Mouse (Mus musculus): ENCODE results near the gene Pon3. TPM values are rescaled to one million over a fixed set of nuclear protein-coding genes. Genes with fewer than 3 reads are reported as not detected.

The Pon3 gene
- polyA plus RNA-seq, 1 experiment from 2014 or later: 8.1 TPM

GRCm38 (mm10) chr6:5263250-5263999, 7.3 kb upstream of the Pon3 start:
- DNase-seq (ENCODE audit: low spot score) (no peak), ATAC-seq (ENCODE audit: low FRiP score) (no peak)
- Histone ChIP-seq H3K9ac (ENCODE audit: low read depth, low read length) (no peak overlapping the region), H3K4me3 (ENCODE audit: low read depth, low read length) (no peak overlapping the region), H3K36me3 (ENCODE audit: control insufficient read depth, insufficient read depth, low read length) (no peaks in the 10 kb centered on the region), H3K4me2 (replicated peaks; ENCODE audit: low read depth, low read length) (no peak overlapping the region), H3K9me3 (ENCODE audit: control insufficient read depth, low read length) (no peaks in the 10 kb centered on the region), H3K4me1 (replicated peaks; ENCODE audit: control insufficient read depth, insufficient read depth, low read length) (no peaks in the 10 kb centered on the region), H3K27ac (ENCODE audit: low read depth, low read length) (no peak overlapping the region), H3K27me3 (ENCODE audit: control insufficient read depth, insufficient read depth, low read length) (no peaks in the 10 kb centered on the region)
- WGBS: 84% methylated on average over 8 of the region's 8 CpGs

GRCm38 (mm10) chr6:5262322-5263249, 6.5 kb upstream of the Pon3 start:
- H3K27me3 ChIP-seq (ENCODE audit: control insufficient read depth, insufficient read depth, low read length): no peaks in the 10 kb centered on the region
- ATAC-seq (ENCODE audit: low FRiP score) (no peak), DNase-seq (ENCODE audit: low spot score) (no peak)
- H3K4me1 ChIP-seq (replicated peaks; ENCODE audit: control insufficient read depth, insufficient read depth, low read length): no peaks in the 10 kb centered on the region
- H3K27ac ChIP-seq (ENCODE audit: low read depth, low read length): no peak overlapping the region
- H3K9ac ChIP-seq (ENCODE audit: low read depth, low read length): no peak overlapping the region
- H3K36me3 ChIP-seq (ENCODE audit: control insufficient read depth, insufficient read depth, low read length): no peaks in the 10 kb centered on the region
- no peak overlapping the region for H3K4me3 ChIP-seq (ENCODE audit: low read depth, low read length)
- no peaks in the 10 kb centered on the region for H3K9me3 ChIP-seq (ENCODE audit: control insufficient read depth, low read length)
- H3K4me2 ChIP-seq (replicated peaks; ENCODE audit: low read depth, low read length): no peak overlapping the region
- WGBS: 88% methylated on average over 9 of the region's 10 CpGs

GRCm38 (mm10) chr6:5255291-5255690, 795 bp downstream of the Pon3 start:
- Histone ChIP-seq H3K9ac (ENCODE audit: low read depth, low read length) (no peak overlapping the region), H3K9me3 (ENCODE audit: control insufficient read depth, low read length) (no peaks in the 10 kb centered on the region), H3K27ac (ENCODE audit: low read depth, low read length) (no peak overlapping the region), H3K36me3 (ENCODE audit: control insufficient read depth, insufficient read depth, low read length) (no peaks in the 10 kb centered on the region), H3K27me3 (ENCODE audit: control insufficient read depth, insufficient read depth, low read length) (no peaks in the 10 kb centered on the region), H3K4me1 (replicated peaks; ENCODE audit: control insufficient read depth, insufficient read depth, low read length) (no peaks in the 10 kb centered on the region), H3K4me3 (ENCODE audit: low read depth, low read length) (no peak overlapping the region), H3K4me2 (replicated peaks; ENCODE audit: low read depth, low read length) (no peak overlapping the region)
- WGBS: 66% methylated on average over 6 of the region's 6 CpGs
- ATAC-seq (ENCODE audit: low FRiP score): no peak
- no peak for DNase-seq (ENCODE audit: low spot score)

GRCm38 (mm10) chr6:5254869-5255268, 1.2 kb downstream of the Pon3 start:
- Histone ChIP-seq H3K4me3 (ENCODE audit: low read depth, low read length) (no peak overlapping the region), H3K4me1 (replicated peaks; ENCODE audit: control insufficient read depth, insufficient read depth, low read length) (no peaks in the 10 kb centered on the region), H3K27ac (ENCODE audit: low read depth, low read length) (no peak overlapping the region), H3K9ac (ENCODE audit: low read depth, low read length) (no peak overlapping the region), H3K27me3 (ENCODE audit: control insufficient read depth, insufficient read depth, low read length) (no peaks in the 10 kb centered on the region), H3K4me2 (replicated peaks; ENCODE audit: low read depth, low read length) (no peak overlapping the region), H3K9me3 (ENCODE audit: control insufficient read depth, low read length) (no peaks in the 10 kb centered on the region), H3K36me3 (ENCODE audit: control insufficient read depth, insufficient read depth, low read length) (no peaks in the 10 kb centered on the region)
- no peak for ATAC-seq (ENCODE audit: low FRiP score)
- DNase-seq (ENCODE audit: low spot score): no peak
- WGBS: 97% methylated on average over 2 of the region's 2 CpGs

GRCm38 (mm10) chr6:5245926-5246325, 10.2 kb downstream of the Pon3 start:
- 94% methylated on average over 6 of the region's 6 CpGs for WGBS
- ATAC-seq (ENCODE audit: low FRiP score): no peak
- no peak for DNase-seq (ENCODE audit: low spot score)
- Histone ChIP-seq H3K9me3 (ENCODE audit: control insufficient read depth, low read length) (no peaks in the 10 kb centered on the region), H3K4me3 (ENCODE audit: low read depth, low read length) (no peak overlapping the region), H3K27me3 (ENCODE audit: control insufficient read depth, insufficient read depth, low read length) (no peaks in the 10 kb centered on the region), H3K4me1 (replicated peaks; ENCODE audit: control insufficient read depth, insufficient read depth, low read length) (no peaks in the 10 kb centered on the region), H3K36me3 (ENCODE audit: control insufficient read depth, insufficient read depth, low read length) (no peaks in the 10 kb centered on the region), H3K4me2 (replicated peaks; ENCODE audit: low read depth, low read length) (no peak overlapping the region), H3K27ac (ENCODE audit: low read depth, low read length) (no peak overlapping the region), H3K9ac (ENCODE audit: low read depth, low read length) (no peak overlapping the region)

GRCm38 (mm10) chr6:5238799-5239198, 17.3 kb downstream of the Pon3 start:
- H3K9me3 ChIP-seq (ENCODE audit: control insufficient read depth, low read length): no peaks in the 10 kb centered on the region
- no peaks in the 10 kb centered on the region for H3K36me3 ChIP-seq (ENCODE audit: control insufficient read depth, insufficient read depth, low read length)
- H3K4me2 ChIP-seq (replicated peaks; ENCODE audit: low read depth, low read length): no peak overlapping the region
- DNase-seq (ENCODE audit: low spot score) (no peak), ATAC-seq (ENCODE audit: low FRiP score) (no peak)
- WGBS: 96% methylated on average over 3 of the region's 3 CpGs
- H3K9ac ChIP-seq (ENCODE audit: low read depth, low read length): no peak overlapping the region
- no peaks in the 10 kb centered on the region for H3K4me1 ChIP-seq (replicated peaks; ENCODE audit: control insufficient read depth, insufficient read depth, low read length)
- H3K27me3 ChIP-seq (ENCODE audit: control insufficient read depth, insufficient read depth, low read length): no peaks in the 10 kb centered on the region
- no peak overlapping the region for H3K4me3 ChIP-seq (ENCODE audit: low read depth, low read length)
- no peak overlapping the region for H3K27ac ChIP-seq (ENCODE audit: low read depth, low read length)

GRCm38 (mm10) chr6:5237510-5237909, 18.6 kb downstream of the Pon3 start:
- Histone ChIP-seq H3K4me2 (replicated peaks; ENCODE audit: low read depth, low read length) (no peak overlapping the region), H3K27ac (ENCODE audit: low read depth, low read length) (no peak overlapping the region), H3K9me3 (ENCODE audit: control insufficient read depth, low read length) (no peaks in the 10 kb centered on the region), H3K9ac (ENCODE audit: low read depth, low read length) (no peak overlapping the region), H3K4me1 (replicated peaks; ENCODE audit: control insufficient read depth, insufficient read depth, low read length) (no peaks in the 10 kb centered on the region), H3K27me3 (ENCODE audit: control insufficient read depth, insufficient read depth, low read length) (no peaks in the 10 kb centered on the region), H3K4me3 (ENCODE audit: low read depth, low read length) (no peak overlapping the region), H3K36me3 (ENCODE audit: control insufficient read depth, insufficient read depth, low read length) (no peaks in the 10 kb centered on the region)
- no peak for DNase-seq (ENCODE audit: low spot score)
- WGBS: 94% methylated on average over 4 of the region's 4 CpGs
- no peak for ATAC-seq (ENCODE audit: low FRiP score)

- Histone ChIP-seq H3K27me3 (ENCODE audit: control insufficient read depth, insufficient read depth, low read length) (no peaks in the 10 kb centered on the region), H3K27ac (ENCODE audit: low read depth, low read length) (no peak overlapping the region), H3K36me3 (ENCODE audit: control insufficient read depth, insufficient read depth, low read length) (no peaks in the 10 kb centered on the region), H3K9me3 (ENCODE audit: control insufficient read depth, low read length) (no peaks in the 10 kb centered on the region), H3K4me3 (ENCODE audit: low read depth, low read length) (no peak overlapping the region), H3K4me1 (replicated peaks; ENCODE audit: control insufficient read depth, insufficient read depth, low read length) (no peaks in the 10 kb centered on the region), H3K9ac (ENCODE audit: low read depth, low read length) (no peak overlapping the region), H3K4me2 (replicated peaks; ENCODE audit: low read depth, low read length) (no peak overlapping the region)
- WGBS: 92% methylated on average over 8 of the region's 8 CpGs
- DNase-seq (ENCODE audit: low spot score) (no peak), ATAC-seq (ENCODE audit: low FRiP score) (no peak)
Observed at GRCm38 (mm10) chr6:5236843-5237371, 19.2 kb downstream of the Pon3 start.
